Mouse (Mus musculus) small intestine, adult 2 months (tissue): Measurements from ENCODE around the gene Pde5a. TPM values are rescaled to one million over a fixed set of nuclear protein-coding genes. Genes with fewer than 3 reads are reported as not detected.

Experiments
- H3K27ac ChIP-seq: fragments of 200-500 bp; 2 replicates; pipeline ENCODE4 v1.5.1; 2012; ENCODE audit warnings: low read depth, low read length, control low read depth, inconsistent platforms; ENCODE audit not compliant: insufficient read depth
- H3K27me3 ChIP-seq: fragments of 200-500 bp; 2 replicates; pipeline ENCODE4 v1.6.1; 2012; ENCODE audit warnings: mild to moderate bottlenecking, moderate library complexity, low read length, inconsistent platforms; ENCODE audit not compliant: control insufficient read depth, insufficient read depth
- H3K36me3 ChIP-seq: fragments of 200-500 bp; 2 replicates; pipeline ENCODE4 v1.6.1; 2012; ENCODE audit warnings: mild to moderate bottlenecking, low read length, control low read depth, inconsistent platforms; ENCODE audit not compliant: control insufficient read depth, insufficient read depth
- H3K4me1 ChIP-seq: fragments of 200-500 bp; 2 replicates; pipeline ENCODE4 v1.6.1; 2012; ENCODE audit warnings: low read length, inconsistent platforms, mixed read lengths; ENCODE audit not compliant: control insufficient read depth, insufficient read depth, insufficient read length
- H3K4me3 ChIP-seq: fragments of 200-500 bp; 2 replicates; pipeline ENCODE4 v1.5.1; 2012; ENCODE audit warnings: low read depth, mild to moderate bottlenecking, control low read depth, inconsistent platforms, low read length, moderate library complexity
- CTCF ChIP-seq: fragments of 200-500 bp; IDR thresholded peaks from 2 replicates; pipeline ENCODE4 v1.5.1; 2012; ENCODE audit warnings: low read depth, mild to moderate bottlenecking, control low read depth, inconsistent platforms, low read length, moderate library complexity, mixed read lengths; ENCODE audit not compliant: insufficient replicate concordance, insufficient read length; ENCODE audit errors: extremely low read depth
- POLR2A ChIP-seq: fragments of 200-500 bp; IDR thresholded peaks from 2 replicates; pipeline ENCODE4 v1.6.1; 2012; ENCODE audit warnings: low read depth, mild to moderate bottlenecking, control low read depth, inconsistent platforms, low read length, moderate library complexity
- WGBS: fragments of 180-500 bp; shearing (Covaris S2); methylation state at CpG from one replicate; pipeline ENCODE4 v1.1.7; 2018; 5-methylcytosine and 5-hydroxymethylcytosine counted together
- polyA plus RNA-seq: library from polyadenylated mRNA; depleted of rRNA; stranded (reverse); fragments of >200 nt; gene quantifications from 2 replicates; pipeline ENCODE4 v1.2.3, GENCODE M21; 2012; rRNA removed

Gene Pde5a
- polyA plus RNA-seq, 1 experiment: 10.3 TPM

DNA sequence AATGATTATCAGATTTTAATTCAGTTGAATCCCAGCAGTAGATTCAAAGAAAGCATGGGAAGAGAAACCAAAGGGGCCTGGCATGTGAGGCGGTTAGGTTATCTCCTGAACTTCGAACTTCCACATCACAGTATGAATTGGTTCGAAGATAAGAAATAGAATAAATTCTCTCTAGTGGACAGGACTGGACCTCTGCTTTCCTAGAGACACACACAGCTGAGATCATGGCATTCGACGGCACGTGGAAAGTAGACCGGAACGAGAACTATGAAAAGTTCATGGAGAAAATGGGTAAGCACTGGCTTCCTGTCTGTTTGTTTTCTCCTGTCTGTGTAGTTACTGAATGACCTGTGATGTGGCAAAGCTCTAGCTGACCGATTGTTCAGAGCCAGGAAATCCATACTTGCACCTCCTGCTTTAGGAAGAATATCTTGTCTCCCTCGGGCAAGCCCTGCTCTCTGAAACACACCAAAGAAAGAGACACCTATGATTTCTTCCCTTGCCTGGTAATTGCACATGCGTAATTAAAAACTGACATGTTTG lies 166.5 kb downstream of the Pde5a start:
- H3K4me3 ChIP-seq: peak overlapping the region; percentile 43; the same call in 1 of the 2 replicates
- peaks cover 27% of the 10 kb centered on the region for H3K36me3 ChIP-seq
- H3K4me1 ChIP-seq: peaks cover 4% of the 10 kb centered on the region; the same call in 1 of the 2 replicates
- no peaks in the 10 kb centered on the region for H3K27me3 ChIP-seq
- H3K27ac ChIP-seq: peak overlapping the region; percentile 94
- WGBS: 30% methylated on average over 11 of the region's 11 CpGs
- TF ChIP-seq CTCF: no peak
- peak; percentile 67; the same call in 1 of the 2 replicates for TF ChIP-seq POLR2A

DNA sequence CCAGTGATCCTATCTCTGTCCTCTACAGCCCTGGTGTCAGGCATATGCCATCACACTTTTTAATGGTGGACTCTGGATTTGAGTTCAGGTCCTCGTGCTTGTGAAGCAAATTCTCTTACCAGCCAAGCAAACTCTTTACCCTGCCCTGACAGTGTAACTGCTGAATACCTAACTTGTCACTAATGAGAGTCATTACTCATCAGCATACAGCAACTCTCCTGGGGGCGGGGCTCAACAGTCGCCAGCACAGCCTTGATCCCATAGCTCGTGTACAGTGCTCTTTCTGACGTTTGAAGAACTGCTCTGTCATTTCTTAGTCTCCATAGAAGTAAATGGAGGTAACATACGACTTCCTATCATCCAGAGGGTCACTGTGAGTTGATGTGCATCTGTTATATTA lies 169.5 kb downstream of the Pde5a start:
- TF ChIP-seq CTCF: no peak
- WGBS: 35% methylated on average over 6 of the region's 6 CpGs
- Histone ChIP-seq H3K36me3 (peaks cover 27% of the 10 kb centered on the region), H3K27ac (peak overlapping the region; percentile 21; the same call in 1 of the 2 replicates), H3K4me3 (peak overlapping the region; percentile 21; the same call in 1 of the 2 replicates), H3K27me3 (no peaks in the 10 kb centered on the region), H3K4me1 (no peaks in the 10 kb centered on the region)

DNA sequence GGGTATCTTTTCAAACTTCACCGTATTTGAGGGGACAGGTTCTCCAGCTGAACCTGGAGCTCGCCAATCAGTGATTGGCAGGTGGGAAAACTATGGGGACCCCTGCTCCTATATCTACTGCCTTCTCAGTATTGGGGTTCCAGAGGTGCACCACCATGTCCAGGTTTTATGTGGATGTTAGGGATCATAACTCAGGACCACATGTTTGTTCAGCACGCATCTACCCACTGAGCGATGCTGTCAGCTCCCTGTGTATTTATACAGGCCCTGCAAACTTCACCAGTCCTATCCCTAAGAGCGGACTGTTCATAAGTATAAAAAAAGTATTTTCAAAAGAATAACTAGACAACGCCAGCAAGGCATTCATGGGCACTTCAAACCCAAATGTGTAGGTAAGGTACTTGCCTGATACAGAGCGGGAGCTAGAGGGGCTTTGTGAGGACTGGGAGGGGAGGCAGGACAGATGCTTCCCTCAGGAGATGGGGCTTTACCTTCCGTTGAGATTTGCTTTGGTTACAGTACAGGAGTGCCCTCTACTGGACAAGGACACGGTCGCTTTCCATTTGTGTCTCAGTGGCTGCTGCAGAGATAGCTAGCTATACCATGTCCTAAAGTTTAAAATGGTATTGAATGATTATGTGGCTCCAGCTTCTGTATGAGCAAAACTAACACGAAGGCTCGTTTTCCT lies 175.1 kb downstream of the Pde5a start:
- Histone ChIP-seq H3K4me1 (no peaks in the 10 kb centered on the region), H3K36me3 (peaks cover 4% of the 10 kb centered on the region; the same call in 1 of the 2 replicates), H3K27me3 (no peaks in the 10 kb centered on the region), H3K27ac (no peak overlapping the region), H3K4me3 (no peak overlapping the region)
- TF ChIP-seq CTCF (peak; percentile 70; the same call in 1 of the 2 replicates), POLR2A (no peak)
- WGBS: 37% methylated on average over 12 of the region's 12 CpGs

DNA sequence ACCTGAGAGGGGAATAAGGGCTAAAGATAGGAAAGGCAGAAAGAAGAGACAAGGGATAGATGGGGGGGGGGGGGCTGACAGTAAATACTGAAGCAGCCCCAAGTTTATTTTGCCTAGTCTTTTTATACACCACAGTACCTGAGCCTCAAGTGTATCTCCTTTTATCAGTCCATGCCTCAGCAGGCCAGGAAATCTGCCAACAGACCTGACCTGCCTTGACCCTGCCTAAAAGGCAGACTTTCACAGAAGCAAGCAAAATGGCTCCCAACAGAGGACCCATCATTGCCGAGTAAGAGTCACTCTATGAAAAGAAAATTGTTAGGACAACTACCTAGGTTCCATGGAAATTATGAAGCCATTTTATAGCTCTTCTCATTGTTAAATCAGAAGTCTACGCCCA lies 179.1 kb downstream of the Pde5a start:
- no peaks in the 10 kb centered on the region for H3K36me3 ChIP-seq
- WGBS: 88% methylated on average over 2 of the region's 2 CpGs
- TF ChIP-seq POLR2A (no peak), CTCF (no peak)
- no peak overlapping the region for H3K27ac ChIP-seq
- H3K4me3 ChIP-seq: no peak overlapping the region
- H3K27me3 ChIP-seq: no peaks in the 10 kb centered on the region
- no peaks in the 10 kb centered on the region for H3K4me1 ChIP-seq

Other genes with a start within 250 kb of the Pde5a start
- 3.1 and 9.0 TPM in 2 replicates for gene Fnbp1l, start 109.2 kb upstream of the Pde5a start, polyA plus RNA-seq
- gene Fabp2, start 166.1 kb downstream of the Pde5a start, polyA plus RNA-seq: 26.2 and 215 TPM in 2 replicates
- gene Gm10959, start 190.4 kb downstream of the Pde5a start, polyA plus RNA-seq: not detected in 2 replicates
- 13.5 and 24.4 TPM in 2 replicates for gene 1810037I17Rik, start 195.3 kb downstream of the Pde5a start, polyA plus RNA-seq